Comparison of ENCODE assay signal across 11 mouse cellular contexts in the genomic region with DNA sequence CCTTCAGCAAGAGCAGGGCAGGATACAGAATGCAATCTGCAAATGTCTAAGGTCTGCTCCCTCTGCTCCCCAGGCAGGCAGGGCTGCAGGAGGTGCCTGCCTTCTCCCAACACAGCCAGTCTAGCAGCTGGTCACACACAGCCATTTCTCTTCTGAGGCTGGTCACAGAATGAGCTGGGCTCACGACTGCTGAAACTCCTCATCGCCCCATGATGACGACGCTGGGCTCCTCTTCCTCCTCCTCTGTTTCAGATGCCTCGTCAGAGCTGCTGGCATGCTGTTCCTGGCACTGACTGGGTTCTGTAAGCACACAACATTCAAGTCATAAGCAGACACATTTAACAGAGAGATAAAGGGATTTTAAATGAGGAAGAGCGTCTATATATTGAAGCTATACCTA.
"Had no signal": no experiment of that assay in that cellular context is flagged by ENCODE, and none has a peak within 500 bp of the region (broad histone marks: within the 10 kb centered on the region; RNA-seq: fewer than 3 reads in every experiment).

No protein-coding gene starts in this region.

- DNase-seq: kidney, adult 18-20 months; kidney, adult 9 months; kidney, postnatal 14 days; kidney, postnatal 4 days; liver, embryonic 13.5 days; lung, adult 2 months; lung, postnatal 14 days; right cerebral cortex, adult 18-20 months; right cerebral cortex, postnatal 14 days; right cerebral cortex, postnatal 4 days; thymus, postnatal 25 days had no signal
